Mouse (Mus musculus) hindbrain, embryonic 13.5 days (tissue): ENCODE data around the gene Myo9b. TPM values are rescaled to one million over a fixed set of nuclear protein-coding genes. Genes with fewer than 3 reads are reported as not detected.

Source experiments
- ATAC-seq: fragments of 200-750 bp; cut with Nextera tagmentation; 2 replicates; pipeline ENCODE4 v1.8.0; 2017; ENCODE audit warnings: moderate TSS enrichment; ENCODE audit not compliant: low FRiP score
- H3K27ac ChIP-seq: fragments of 300-500 bp; sonication (generic); 2 replicates; pipeline ENCODE4 v1.5.1; 2015; ENCODE audit warnings: inconsistent platforms, mild to moderate bottlenecking, moderate library complexity
- H3K27me3 ChIP-seq: fragments of 300-500 bp; sonication (generic); 2 replicates; pipeline ENCODE4 v1.6.1; 2015; ENCODE audit warnings: mild to moderate bottlenecking, inconsistent platforms
- H3K36me3 ChIP-seq: fragments of 300-500 bp; sonication (generic); 2 replicates; pipeline ENCODE4 v1.6.1; 2015; ENCODE audit warnings: mild to moderate bottlenecking, inconsistent platforms
- H3K4me1 ChIP-seq: fragments of 300-500 bp; sonication (generic); replicated peaks from 2 replicates; pipeline ENCODE4 v1.6.1; 2015; ENCODE audit warnings: inconsistent platforms
- H3K4me2 ChIP-seq: fragments of 300-500 bp; sonication (generic); 2 replicates; pipeline ENCODE4 v1.6.1; 2015; ENCODE audit warnings: inconsistent platforms, mild to moderate bottlenecking, moderate library complexity
- H3K4me3 ChIP-seq: fragments of 300-500 bp; sonication (generic); 2 replicates; pipeline ENCODE4 v1.5.1; 2015; ENCODE audit warnings: mild to moderate bottlenecking, inconsistent platforms
- H3K9ac ChIP-seq: fragments of 300-500 bp; sonication (generic); 2 replicates; pipeline ENCODE4 v1.6.1; 2015; ENCODE audit warnings: mild to moderate bottlenecking, inconsistent platforms
- H3K9me3 ChIP-seq: fragments of 300-500 bp; sonication (generic); 2 replicates; pipeline ENCODE4 v1.6.1; 2016; ENCODE audit warnings: inconsistent platforms
- WGBS: fragments of 180-500 bp; shearing (Covaris S2); methylation state at CpG from one replicate; pipeline ENCODE4 v1.1.7; 2015; 5-methylcytosine and 5-hydroxymethylcytosine counted together
- polyA plus RNA-seq: library from polyadenylated mRNA; unstranded; fragments of >200 nt; fragmentation: Nextera tagmentation; extraction: Ambion mirVana; gene quantifications from 2 replicates; pipeline ENCODE4 v1.2.1, GENCODE M21; 2015

Myo9b gene
- polyA plus RNA-seq, 1 experiment from 2014 or later = 18.5 TPM

GRCm38 (mm10) chr8:71381421-71381970 is 109.0 kb downstream of the Myo9b start, which contains the start of gene Nr2f6:
Nr2f6 (minus strand) TSS chr8:71381960.
- H3K36me3 ChIP-seq = peaks cover 7% of the 10 kb centered on the region
- H3K27ac ChIP-seq = peak within 1 kb of the TSS; percentile 90
- peak; percentile 57 for ATAC-seq
- H3K9me3 ChIP-seq = no peaks in the 10 kb centered on the region
- peak within 1 kb of the TSS; percentile 62 for H3K4me3 ChIP-seq
- peak within 1 kb of the TSS; percentile 87 for H3K9ac ChIP-seq
- H3K4me2 ChIP-seq = peak within 1 kb of the TSS; percentile 100
- 2% methylated on average over 49 of the region's 89 CpGs for WGBS
- no peaks in the 10 kb centered on the region for H3K27me3 ChIP-seq
- H3K4me1 ChIP-seq = peaks cover 61% of the 10 kb centered on the region

GRCm38 (mm10) chr8:71381971-71382961 is 109.8 kb downstream of the Myo9b start:
- H3K9me3 ChIP-seq = no peaks in the 10 kb centered on the region
- H3K36me3 ChIP-seq = peaks cover 7% of the 10 kb centered on the region
- peak overlapping the region; percentile 100 for H3K4me2 ChIP-seq
- H3K9ac ChIP-seq = peak overlapping the region; percentile 87
- no peaks in the 10 kb centered on the region for H3K27me3 ChIP-seq
- ATAC-seq = peak; percentile 74
- peaks cover 55% of the 10 kb centered on the region for H3K4me1 ChIP-seq
- under 1% methylated on average over 45 of the region's 80 CpGs for WGBS
- H3K27ac ChIP-seq = peak overlapping the region; percentile 90
- peak overlapping the region; percentile 62 for H3K4me3 ChIP-seq

GRCm38 (mm10) chr8:71383396-71383795 is 110.9 kb downstream of the Myo9b start:
- Histone ChIP-seq H3K27ac (no peak overlapping the region), H3K9me3 (no peaks in the 10 kb centered on the region), H3K27me3 (no peaks in the 10 kb centered on the region), H3K36me3 (no peaks in the 10 kb centered on the region), H3K4me1 (peaks cover 47% of the 10 kb centered on the region), H3K4me2 (no peak overlapping the region), H3K9ac (no peak overlapping the region), H3K4me3 (no peak overlapping the region)
- 13% methylated on average over 11 of the region's 12 CpGs for WGBS
- no peak for ATAC-seq

- Histone ChIP-seq H3K4me2 (no peak overlapping the region), H3K4me3 (no peak overlapping the region), H3K36me3 (no peaks in the 10 kb centered on the region), H3K27me3 (no peaks in the 10 kb centered on the region), H3K9ac (no peak overlapping the region), H3K27ac (no peak overlapping the region), H3K9me3 (no peaks in the 10 kb centered on the region), H3K4me1 (peaks cover 43% of the 10 kb centered on the region)
- 54% methylated on average over 3 of the region's 3 CpGs for WGBS
- no peak for ATAC-seq
Observed at GRCm38 (mm10) chr8:71383860-71384259, 111.3 kb downstream of the Myo9b start.

GRCm38 (mm10) chr8:71385212-71385835 is 112.8 kb downstream of the Myo9b start:
- Histone ChIP-seq H3K4me2 (no peak overlapping the region), H3K9ac (no peak overlapping the region), H3K27ac (no peak overlapping the region), H3K4me3 (no peak overlapping the region), H3K36me3 (no peaks in the 10 kb centered on the region), H3K27me3 (no peaks in the 10 kb centered on the region), H3K4me1 (peaks cover 28% of the 10 kb centered on the region), H3K9me3 (no peaks in the 10 kb centered on the region)
- WGBS = 75% methylated on average over 12 of the region's 12 CpGs
- ATAC-seq = no peak

GRCm38 (mm10) chr8:71388267-71388666 is 115.8 kb downstream of the Myo9b start:
- 82% methylated on average over 1 of the region's 1 CpGs for WGBS
- Histone ChIP-seq H3K27me3 (no peaks in the 10 kb centered on the region), H3K9ac (no peak overlapping the region), H3K27ac (no peak overlapping the region), H3K9me3 (no peaks in the 10 kb centered on the region), H3K4me3 (no peak overlapping the region), H3K4me1 (peaks cover 5% of the 10 kb centered on the region), H3K4me2 (no peak overlapping the region), H3K36me3 (no peaks in the 10 kb centered on the region)
- ATAC-seq = no peak

- 95% methylated on average over 2 of the region's 2 CpGs for WGBS
- Histone ChIP-seq H3K4me3 (no peak overlapping the region), H3K36me3 (no peaks in the 10 kb centered on the region), H3K27ac (no peak overlapping the region), H3K4me1 (peaks cover 4% of the 10 kb centered on the region; the same call in 1 of the 2 replicates), H3K4me2 (no peak overlapping the region), H3K27me3 (no peaks in the 10 kb centered on the region), H3K9me3 (no peaks in the 10 kb centered on the region), H3K9ac (no peak overlapping the region)
- ATAC-seq = no peak
Observed at GRCm38 (mm10) chr8:71391696-71392095, 119.2 kb downstream of the Myo9b start.

- Histone ChIP-seq H3K9me3 (no peaks in the 10 kb centered on the region), H3K27ac (no peak overlapping the region), H3K9ac (no peak overlapping the region), H3K27me3 (no peaks in the 10 kb centered on the region), H3K4me1 (peaks cover 7% of the 10 kb centered on the region), H3K4me3 (no peak overlapping the region), H3K36me3 (no peaks in the 10 kb centered on the region), H3K4me2 (no peak overlapping the region)
- no peak for ATAC-seq
- 77% methylated on average over 5 of the region's 5 CpGs for WGBS
Observed at GRCm38 (mm10) chr8:71392391-71392790, 119.9 kb downstream of the Myo9b start.

- Histone ChIP-seq H3K4me3 (no peak overlapping the region), H3K4me2 (no peak overlapping the region), H3K36me3 (no peaks in the 10 kb centered on the region), H3K27me3 (no peaks in the 10 kb centered on the region), H3K9me3 (no peaks in the 10 kb centered on the region), H3K4me1 (peaks cover 12% of the 10 kb centered on the region), H3K27ac (no peak overlapping the region), H3K9ac (no peak overlapping the region)
- WGBS = 13% methylated on average over 3 of the region's 3 CpGs
- no peak for ATAC-seq
Observed at GRCm38 (mm10) chr8:71392871-71393270, 120.4 kb downstream of the Myo9b start.

GRCm38 (mm10) chr8:71394481-71394880 is 122.0 kb downstream of the Myo9b start:
- Histone ChIP-seq H3K27ac (no peak overlapping the region), H3K27me3 (no peaks in the 10 kb centered on the region), H3K4me2 (no peak overlapping the region), H3K9ac (0 out of 2 replicates have a peak overlapping the region, but pooled peaks have one; percentile 25), H3K9me3 (no peaks in the 10 kb centered on the region), H3K4me1 (peaks cover 12% of the 10 kb centered on the region), H3K4me3 (no peak overlapping the region), H3K36me3 (peaks cover 12% of the 10 kb centered on the region)
- ATAC-seq = no peak
- whole genome bisulfite sequencing = 82% methylated on average over 7 of the region's 7 CpGs

GRCm38 (mm10) chr8:71395071-71395470 is 122.6 kb downstream of the Myo9b start:
- Histone ChIP-seq H3K9me3 (no peaks in the 10 kb centered on the region), H3K36me3 (peaks cover 17% of the 10 kb centered on the region), H3K9ac (no peak overlapping the region), H3K27ac (0 out of 2 replicates have a peak overlapping the region, but pooled peaks have one; percentile 23), H3K27me3 (no peaks in the 10 kb centered on the region), H3K4me2 (no peak overlapping the region), H3K4me1 (peaks cover 12% of the 10 kb centered on the region), H3K4me3 (no peak overlapping the region)
- no peak for ATAC-seq
- 80% methylated on average over 10 of the region's 10 CpGs for WGBS

- Histone ChIP-seq H3K9ac (peak within 1 kb of the TSS; percentile 84; the same call in 1 of the 2 replicates), H3K27ac (peak within 1 kb of the TSS; percentile 76), H3K27me3 (no peaks in the 10 kb centered on the region), H3K4me1 (peaks cover 12% of the 10 kb centered on the region), H3K36me3 (peaks cover 20% of the 10 kb centered on the region), H3K4me2 (peak within 1 kb of the TSS; percentile 79), H3K9me3 (no peaks in the 10 kb centered on the region), H3K4me3 (peak within 1 kb of the TSS; percentile 74)
- 83% methylated on average over 9 of the region's 9 CpGs for WGBS
- ATAC-seq = no peak
Observed at GRCm38 (mm10) chr8:71395629-71396028, 123.1 kb downstream of the Myo9b start, which contains the start of gene Ushbp1. Ushbp1 (minus strand) TSS chr8:71395802.
